Mouse (Mus musculus) MEL (cell line): ENCODE data around the gene Rcor2. TPM values are rescaled to one million over a fixed set of nuclear protein-coding genes. Genes with fewer than 3 reads are reported as not detected.

Experiments used
- DNase-seq: peaks from one replicate; pipeline ENCODE4 v3.0.0; 2011; ENCODE audit warnings: low read depth, low spot score
- H3K27ac ChIP-seq: 2 replicates; pipeline ENCODE4 v1.5.1; 2012; ENCODE audit warnings: low read depth, mild to moderate bottlenecking, control low read depth, low read length, moderate library complexity; ENCODE audit not compliant: control insufficient read depth
- H3K27me3 ChIP-seq, 2 experiments: fragments of 150-350 bp in 1 of 2; sonication (generic) in 1 of 2; 2 replicates each; pipeline ENCODE4 v1.6.1; 2012; ENCODE audit warnings: low read length in 2 of 2, mild to moderate bottlenecking in 2 of 2, improper control_type of control experiment in 1 of 2, moderate library complexity in 1 of 2; ENCODE audit not compliant: insufficient read depth in 2 of 2, control insufficient read depth in 1 of 2
- H3K36me3 ChIP-seq, 2 experiments: 2 replicates each; pipeline ENCODE4 v1.6.1; 2012 to 2014; ENCODE audit warnings: low read length in 2 of 2, improper control_type of control experiment in 1 of 2, inconsistent platforms in 1 of 2, mild to moderate bottlenecking in 1 of 2; ENCODE audit not compliant: insufficient read depth in 2 of 2, control insufficient read depth in 1 of 2
- H3K4me1 ChIP-seq, 2 experiments: fragments of 150-350 bp in 1 of 2; sonication (generic) in 1 of 2; 2 replicates each; pipeline ENCODE4 v1.6.1; 2012; ENCODE audit warnings: low read length in 2 of 2, improper control_type of control experiment in 1 of 2, mild to moderate bottlenecking in 1 of 2; ENCODE audit not compliant: insufficient read depth in 2 of 2, control insufficient read depth in 1 of 2
- H3K4me3 ChIP-seq, 2 experiments: fragments of 150-350 bp in 1 of 2; sonication (generic) in 1 of 2; 2 replicates each; pipeline ENCODE4 v1.5.1; 2012; ENCODE audit warnings: low read depth in 2 of 2, low read length in 2 of 2, mild to moderate bottlenecking in 2 of 2, moderate library complexity in 2 of 2, control low read depth in 1 of 2, improper control_type of control experiment in 1 of 2; ENCODE audit not compliant: control insufficient read depth in 1 of 2, insufficient read depth in 1 of 2
- H3K79me2 ChIP-seq: 2 replicates; pipeline ENCODE4 v1.6.1; 2012; ENCODE audit warnings: mild to moderate bottlenecking, low read length, moderate library complexity; ENCODE audit not compliant: control insufficient read depth, poor library complexity, insufficient read depth
- H3K9ac ChIP-seq: 2 replicates; pipeline ENCODE4 v1.6.1; 2012; ENCODE audit warnings: low read depth, mild to moderate bottlenecking, control low read depth, low read length, moderate library complexity; ENCODE audit not compliant: control insufficient read depth, poor library complexity, severe bottlenecking
- H3K9me3 ChIP-seq: fragments of 150-350 bp; sonication (generic); replicated peaks from 2 replicates; pipeline ENCODE4 v1.6.1; 2012; ENCODE audit warnings: mild to moderate bottlenecking, low read length, improper control_type of control experiment, moderate library complexity; ENCODE audit not compliant: insufficient read depth
- BHLHE40 ChIP-seq: IDR thresholded peaks from 2 replicates; pipeline ENCODE4 v1.6.1; 2012; ENCODE audit warnings: low read depth, mild to moderate bottlenecking, inconsistent platforms, low read length, improper control_type of control experiment, borderline replicate concordance
- E2F4 ChIP-seq: IDR thresholded peaks from 2 replicates; pipeline ENCODE4 v1.6.1; 2011; ENCODE audit warnings: low read depth, low read length, improper control_type of control experiment, borderline replicate concordance
- ELF1 ChIP-seq: IDR thresholded peaks from 2 replicates; pipeline ENCODE4 v1.6.1; 2014; ENCODE audit warnings: low read depth, mild to moderate bottlenecking, inconsistent platforms, low read length, improper control_type of control experiment, moderate library complexity
- ETS1 ChIP-seq: IDR thresholded peaks from 2 replicates; pipeline ENCODE4 v1.6.1; 2012; ENCODE audit warnings: low read depth, mild to moderate bottlenecking, inconsistent platforms, low read length, improper control_type of control experiment, moderate library complexity
- HCFC1 ChIP-seq: IDR thresholded peaks from 2 replicates; pipeline ENCODE4 v1.6.1; 2012; ENCODE audit warnings: low read depth, mild to moderate bottlenecking, inconsistent platforms, low read length, improper control_type of control experiment, moderate library complexity
- JUND ChIP-seq: IDR thresholded peaks from 2 replicates; pipeline ENCODE4 v1.6.1; 2011; ENCODE audit warnings: low read depth, mild to moderate bottlenecking, improper control_type of control experiment, low read length
- KAT2A ChIP-seq: conservative IDR thresholded peaks from 2 replicates; pipeline ENCODE4 v1.6.1; 2012; ENCODE audit warnings: low read depth, low read length, improper control_type of control experiment, inconsistent platforms
- MAFK ChIP-seq: IDR thresholded peaks from 2 replicates; pipeline ENCODE4 v1.6.1; 2011; ENCODE audit warnings: low read depth, mild to moderate bottlenecking, low read length, improper control_type of control experiment, borderline replicate concordance
- MAZ ChIP-seq: IDR thresholded peaks from 2 replicates; pipeline ENCODE4 v1.6.1; 2012; ENCODE audit warnings: low read depth, mild to moderate bottlenecking, inconsistent platforms, low read length, improper control_type of control experiment
- MXI1 ChIP-seq: IDR thresholded peaks from 2 replicates; pipeline ENCODE4 v1.6.1; 2011; ENCODE audit warnings: mild to moderate bottlenecking, low read depth, low read length, improper control_type of control experiment
- NELFE ChIP-seq: IDR thresholded peaks from 2 replicates; pipeline ENCODE4 v1.6.1; 2011; ENCODE audit warnings: low read depth, low read length, improper control_type of control experiment
- POLR2A ChIP-seq, 2 experiments: IDR thresholded peaks; 2 replicates each; pipeline ENCODE4 v1.6.1; 2011 to 2012; ENCODE audit warnings: low read length in 2 of 2, mild to moderate bottlenecking in 2 of 2, control low read depth in 1 of 2, improper control_type of control experiment in 1 of 2, low read depth in 1 of 2, moderate library complexity in 1 of 2; ENCODE audit not compliant: control insufficient read depth in 1 of 2, insufficient read depth in 1 of 2, poor library complexity in 1 of 2
- POLR2AphosphoS5 ChIP-seq: IDR thresholded peaks from 2 replicates; pipeline ENCODE4 v1.6.1; 2012; ENCODE audit warnings: low read depth, borderline replicate concordance, mild to moderate bottlenecking, inconsistent platforms, low read length, moderate library complexity, mixed read lengths
- RAD21 ChIP-seq: IDR thresholded peaks from 2 replicates; pipeline ENCODE4 v1.6.1; 2011; ENCODE audit warnings: mild to moderate bottlenecking, low read depth, low read length, improper control_type of control experiment
- SIN3A ChIP-seq: IDR thresholded peaks from 2 replicates; pipeline ENCODE4 v1.6.1; 2012; ENCODE audit warnings: low read length, improper control_type of control experiment, inconsistent platforms
- SMC3 ChIP-seq: IDR thresholded peaks from 2 replicates; pipeline ENCODE4 v1.6.1; 2011; ENCODE audit warnings: low read depth, low read length, improper control_type of control experiment
- UBTF ChIP-seq: IDR thresholded peaks from 2 replicates; pipeline ENCODE4 v1.6.1; 2012; ENCODE audit warnings: low read depth, mild to moderate bottlenecking, inconsistent platforms, low read length, improper control_type of control experiment, moderate library complexity, borderline replicate concordance; ENCODE audit not compliant: insufficient read depth
- USF1 ChIP-seq: IDR thresholded peaks from 2 replicates; pipeline ENCODE4 v1.6.1; 2014; ENCODE audit warnings: low read depth, mild to moderate bottlenecking, inconsistent platforms, low read length, improper control_type of control experiment, moderate library complexity
- ZKSCAN1 ChIP-seq: IDR thresholded peaks from 2 replicates; pipeline ENCODE4 v1.6.1; 2012; ENCODE audit warnings: low read depth, mild to moderate bottlenecking, inconsistent platforms, low read length, improper control_type of control experiment, moderate library complexity
- ZMIZ1 ChIP-seq: IDR thresholded peaks from 2 replicates; pipeline ENCODE4 v1.6.1; 2012; ENCODE audit warnings: low read depth, mild to moderate bottlenecking, inconsistent platforms, low read length, improper control_type of control experiment, moderate library complexity
- ZNF384 ChIP-seq: IDR thresholded peaks from 2 replicates; pipeline ENCODE4 v1.6.1; 2012; ENCODE audit warnings: low read depth, mild to moderate bottlenecking, inconsistent platforms, low read length, improper control_type of control experiment
- polyA plus RNA-seq, 2 experiments: library from polyadenylated mRNA; stranded (reverse) in 1 of 2; unstranded in 1 of 2; fragments of >175 nt in 1 of 2; fragments of >200 nt in 1 of 2; gene quantifications; 2 replicates each; pipeline versions ENCODE4 v1.2.1 to v1.2.4; 2012; ENCODE audit warnings: low replicate concordance in 2 of 2, low read depth in 1 of 2; ENCODE audit not compliant: insufficient read length in 2 of 2, insufficient read depth in 1 of 2, missing spikeins in 1 of 2
- total RNA-seq: library from RNA; depleted of rRNA; stranded (reverse); fragments of 300-350 nt; gene quantifications from 2 replicates; pipeline ENCODE4 v1.2.3, GENCODE M21; 2012

Rcor2 gene
- total and polyA plus RNA-seq, 3 experiments, result 31.4 to 60.2 TPM; not detected in 1

DNA sequence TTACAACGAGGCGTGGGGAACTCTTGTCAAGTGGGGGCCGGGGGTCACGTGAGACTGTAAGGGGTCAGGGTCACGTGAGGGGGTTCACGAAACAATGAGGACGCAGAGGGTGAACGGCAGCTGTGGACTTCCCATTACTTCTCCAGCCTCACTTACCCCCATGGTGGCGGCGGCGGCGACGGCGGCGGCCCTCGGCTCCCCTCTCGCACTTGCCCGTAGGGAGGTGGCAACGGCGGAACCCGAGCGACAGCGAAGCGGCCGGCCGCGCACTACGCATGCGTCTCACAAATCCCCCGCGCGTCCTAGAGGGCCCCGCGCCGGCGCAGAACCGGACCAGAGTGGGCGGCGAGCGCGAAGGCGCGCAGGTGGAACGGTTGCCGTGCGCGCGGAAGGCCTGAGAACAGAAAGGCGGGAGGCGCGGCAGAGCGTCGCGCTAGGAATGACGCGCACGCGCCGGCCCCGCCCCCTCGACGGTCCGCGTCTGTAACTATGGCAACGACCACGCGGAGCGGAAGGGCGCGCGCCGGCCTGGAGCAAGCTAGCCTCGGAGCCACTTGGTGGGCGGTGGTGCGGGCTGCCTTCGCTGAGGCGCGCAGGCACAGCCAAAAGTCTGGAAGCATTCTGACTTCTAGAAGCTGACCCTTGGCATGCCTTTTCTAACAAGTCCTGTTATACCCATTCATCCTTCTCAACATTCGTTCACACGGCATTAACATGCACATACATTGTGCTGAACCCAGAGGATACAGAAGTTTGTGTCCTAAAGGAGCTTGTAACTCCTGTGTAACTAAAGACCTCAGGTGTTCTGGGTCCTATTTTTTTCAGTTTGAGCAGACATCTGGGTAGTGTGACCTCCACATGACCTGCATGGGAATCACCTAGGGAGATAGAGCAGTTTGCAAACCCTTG, 26.1 kb upstream of the Rcor2 start, which contains the start of gene Naa40 (continued):
- TF ChIP-seq RAD21, result no peak
- peak; percentile 100 for TF ChIP-seq MXI1
- TF ChIP-seq SIN3A, result peak; percentile 100
- TF ChIP-seq ZNF384, result no peak
- peak; percentile 82 for TF ChIP-seq ELF1
- TF ChIP-seq KAT2A, result peak; percentile 61; the same call in 1 of the 2 replicates
- no peak for TF ChIP-seq UBTF
- TF ChIP-seq SMC3, result no peak
- peak; percentile 89; the same call in 1 of the 2 replicates for TF ChIP-seq E2F4
- no peak for TF ChIP-seq MAFK
- peak; percentile 91 for TF ChIP-seq BHLHE40
- TF ChIP-seq ZKSCAN1, result no peak
- TF ChIP-seq ETS1, result peak; percentile 42; the same call in 1 of the 2 replicates
- no peak for TF ChIP-seq JUND
- TF ChIP-seq MAZ, result peak; percentile 71; the same call in 1 of the 2 replicates
- TF ChIP-seq POLR2AphosphoS5, result no peak

DNA sequence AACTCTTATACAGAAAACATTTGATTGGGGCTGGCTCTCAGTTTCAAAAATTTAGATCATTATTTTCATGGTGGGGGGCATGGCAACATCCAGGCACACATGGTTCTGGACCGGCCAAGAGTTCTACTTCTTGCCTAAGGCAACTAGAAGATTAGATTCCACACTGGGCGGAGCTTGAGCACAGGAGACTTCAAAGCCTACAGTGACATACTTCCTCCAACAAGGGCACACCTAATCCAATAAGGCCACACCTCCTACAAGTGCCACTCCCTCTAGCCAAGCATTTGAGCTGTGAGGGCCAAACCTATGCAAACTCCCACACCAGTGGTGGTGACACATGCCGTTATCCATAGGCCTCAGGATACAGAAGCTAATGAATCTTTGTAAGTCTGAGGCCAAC, 21.1 kb upstream of the Rcor2 start:
- Histone ChIP-seq H3K36me3 (peaks cover 0 to 2% of the 10 kb centered on the region in 2 experiments; a peak in 1 of 4 replicates), H3K9ac (no peak overlapping the region), H3K4me1 (no peaks in the 10 kb centered on the region), H3K9me3 (no peaks in the 10 kb centered on the region), H3K27ac (no peak overlapping the region), H3K27me3 (no peaks in the 10 kb centered on the region; a peak in 2 of 4 replicates), H3K4me3 (no peak overlapping the region), H3K79me2 (no peaks in the 10 kb centered on the region)
- DNase-seq, result peak; percentile 78
- TF ChIP-seq POLR2A (IDR thresholded peaks at IDR 0.05; ENCODE audit: control insufficient read depth in 1 of 2, insufficient read depth in 1 of 2, low read depth in 1 of 2, low read length in 2 of 2, poor library complexity in 1 of 2) (peak in 1 of 2 experiments; percentile 40; a peak in 1 of 4 replicates), HCFC1 (0 out of 2 replicates have a peak, but pooled peaks have one; percentile 25), RAD21 (no peak), SIN3A (peak; percentile 27; the same call in 1 of the 2 replicates), ZMIZ1 (peak; percentile 62), NELFE (peak; percentile 23; the same call in 1 of the 2 replicates), USF1 (no peak)
